Mouse (Mus musculus) heart, embryonic 11.5 days (tissue): ENCODE data around the gene Lrwd1. TPM values are rescaled to one million over a fixed set of nuclear protein-coding genes. Genes with fewer than 3 reads are reported as not detected.

Experiments used
- ATAC-seq: fragments of 200-750 bp; cut with Nextera tagmentation; replicated peaks from 2 replicates; pipeline ENCODE4 v1.8.0; 2017; ENCODE audit warnings: moderate library complexity; ENCODE audit not compliant: insufficient number of reproducible peaks, low FRiP score, low TSS enrichment
- H3K27ac ChIP-seq: fragments of 300-500 bp; sonication (generic); 2 replicates; pipeline ENCODE4 v1.5.1; 2014; ENCODE audit warnings: mild to moderate bottlenecking, low read depth, low read length
- H3K27me3 ChIP-seq: fragments of 300-500 bp; sonication (generic); 2 replicates; pipeline ENCODE4 v1.6.1; 2014; ENCODE audit warnings: mild to moderate bottlenecking, low read length, mixed read lengths; ENCODE audit not compliant: control insufficient read depth, insufficient read depth
- H3K36me3 ChIP-seq: fragments of 300-500 bp; sonication (generic); 2 replicates; pipeline ENCODE4 v1.6.1; 2014; ENCODE audit warnings: mild to moderate bottlenecking, low read length, moderate library complexity, mixed read lengths; ENCODE audit not compliant: control insufficient read depth, insufficient read depth
- H3K4me1 ChIP-seq: fragments of 300-500 bp; sonication (generic); 2 replicates; pipeline ENCODE4 v1.6.1; 2014; ENCODE audit warnings: low read length; ENCODE audit not compliant: control insufficient read depth, insufficient read depth
- H3K4me2 ChIP-seq: fragments of 300-500 bp; sonication (generic); 2 replicates; pipeline ENCODE4 v1.6.1; 2014; ENCODE audit warnings: mild to moderate bottlenecking, moderate library complexity
- H3K4me3 ChIP-seq: fragments of 300-500 bp; sonication (generic); 2 replicates; pipeline ENCODE4 v1.5.1; 2014; ENCODE audit warnings: low read depth, low read length
- H3K9ac ChIP-seq: fragments of 300-500 bp; sonication (generic); 2 replicates; pipeline ENCODE4 v1.6.1; 2014; ENCODE audit warnings: mild to moderate bottlenecking, low read depth, low read length, moderate library complexity
- H3K9me3 ChIP-seq: fragments of 300-500 bp; sonication (generic); replicated peaks from 2 replicates; pipeline ENCODE4 v1.6.1; 2016; ENCODE audit warnings: low read length; ENCODE audit not compliant: control insufficient read depth
- WGBS: fragments of 180-500 bp; shearing (Covaris S2); extraction: QIAGEN DNeasy Blood & Tissue Kit; methylation state at CpG from one replicate; pipeline ENCODE4 v1.1.7; 2014; ENCODE audit not compliant: insufficient replicate concordance; 5-methylcytosine and 5-hydroxymethylcytosine counted together
- polyA plus RNA-seq: library from polyadenylated mRNA; unstranded; fragments of >200 nt; fragmentation: Nextera tagmentation; extraction: Ambion mirVana; gene quantifications from 2 replicates; pipeline ENCODE4 v1.2.1, GENCODE M21; 2014

The Lrwd1 gene
- polyA plus RNA-seq, 1 experiment from 2014 or later: 22.6 TPM

GRCm38 (mm10) chr5:136171363-136172341 is 35.8 kb upstream of the Lrwd1 start:
- H3K9ac ChIP-seq: no peak overlapping the region
- WGBS: 35% methylated on average over 17 of the region's 17 CpGs

GRCm38 (mm10) chr5:136170512-136171362 is 34.9 kb upstream of the Lrwd1 start, which contains the start of gene Orai2:
Gene Orai2, minus strand, starts transcription at chr5:136170713.
- H3K4me2 ChIP-seq: peak within 1 kb of the TSS; percentile 96
- H3K4me1 ChIP-seq: peaks cover 9% of the 10 kb centered on the region
- H3K9me3 ChIP-seq: no peaks in the 10 kb centered on the region
- H3K4me3 ChIP-seq: peak within 1 kb of the TSS; percentile 52
- no peak within 1 kb of the TSS for H3K27ac ChIP-seq
- peak within 1 kb of the TSS; percentile 57 for H3K9ac ChIP-seq
- no peaks in the 10 kb centered on the region; the same call in 1 of the 2 replicates for H3K27me3 ChIP-seq
- peak; percentile 76 for ATAC-seq
- WGBS: 7% methylated on average over 49 of the region's 49 CpGs
- H3K36me3 ChIP-seq: 0 out of 2 replicates have a peak, but pooled peaks cover 3% of the 10 kb centered on the region

More at GRCm38 (mm10) chr5:136171363-136172341, 35.8 kb upstream of the Lrwd1 start:
- H3K27ac ChIP-seq: no peak overlapping the region
- H3K4me2 ChIP-seq: peak overlapping the region; percentile 96
- no peak for ATAC-seq
- 0 out of 2 replicates have a peak, but pooled peaks cover 3% of the 10 kb centered on the region for H3K36me3 ChIP-seq
- no peaks in the 10 kb centered on the region for H3K9me3 ChIP-seq
- peaks cover 9% of the 10 kb centered on the region for H3K4me1 ChIP-seq
- H3K27me3 ChIP-seq: no peaks in the 10 kb centered on the region; the same call in 1 of the 2 replicates
- H3K4me3 ChIP-seq: peak overlapping the region; percentile 52

- Histone ChIP-seq H3K36me3 (0 out of 2 replicates have a peak, but pooled peaks cover 3% of the 10 kb centered on the region), H3K4me3 (peak overlapping the region; percentile 52), H3K9ac (peak overlapping the region; percentile 57), H3K4me2 (peak overlapping the region; percentile 96), H3K4me1 (peaks cover 9% of the 10 kb centered on the region), H3K27ac (no peak overlapping the region), H3K27me3 (no peaks in the 10 kb centered on the region; the same call in 1 of the 2 replicates), H3K9me3 (no peaks in the 10 kb centered on the region)
- WGBS: 14% methylated on average over 15 of the region's 15 CpGs
- ATAC-seq: no peak; the same call in none of the 2 replicates
These were observed 34.0 kb upstream of the Lrwd1 start for GRCm38 (mm10) chr5:136169626-136170511.

GRCm38 (mm10) chr5:136168071-136168470 is 32.2 kb upstream of the Lrwd1 start:
- no peak overlapping the region for H3K27ac ChIP-seq
- no peak overlapping the region for H3K9ac ChIP-seq
- 91% methylated on average over 3 of the region's 3 CpGs for WGBS
- no peak overlapping the region for H3K4me3 ChIP-seq
- ATAC-seq: no peak
- peaks cover 9% of the 10 kb centered on the region for H3K4me1 ChIP-seq
- H3K36me3 ChIP-seq: 0 out of 2 replicates have a peak, but pooled peaks cover 3% of the 10 kb centered on the region
- no peaks in the 10 kb centered on the region; the same call in 1 of the 2 replicates for H3K27me3 ChIP-seq
- H3K9me3 ChIP-seq: no peaks in the 10 kb centered on the region
- H3K4me2 ChIP-seq: no peak overlapping the region

- no peaks in the 10 kb centered on the region for H3K9me3 ChIP-seq
- no peak overlapping the region for H3K4me2 ChIP-seq
- no peak overlapping the region for H3K4me3 ChIP-seq
- H3K27ac ChIP-seq: no peak overlapping the region
- no peak overlapping the region for H3K9ac ChIP-seq
- peaks cover 9% of the 10 kb centered on the region for H3K4me1 ChIP-seq
- H3K36me3 ChIP-seq: 0 out of 2 replicates have a peak, but pooled peaks cover 3% of the 10 kb centered on the region
- 84% methylated on average over 4 of the region's 4 CpGs for WGBS
- no peak for ATAC-seq
- H3K27me3 ChIP-seq: no peaks in the 10 kb centered on the region; the same call in 1 of the 2 replicates
These were observed 31.4 kb upstream of the Lrwd1 start for GRCm38 (mm10) chr5:136167296-136167695.

- Histone ChIP-seq H3K4me2 (no peak overlapping the region), H3K27me3 (no peaks in the 10 kb centered on the region), H3K27ac (no peak overlapping the region), H3K4me1 (no peaks in the 10 kb centered on the region), H3K36me3 (0 out of 2 replicates have a peak, but pooled peaks cover 3% of the 10 kb centered on the region), H3K9ac (no peak overlapping the region), H3K9me3 (no peaks in the 10 kb centered on the region), H3K4me3 (no peak overlapping the region)
- no peak for ATAC-seq
- WGBS: 73% methylated on average over 8 of the region's 8 CpGs
These were observed 29.4 kb upstream of the Lrwd1 start for GRCm38 (mm10) chr5:136165246-136165645.

GRCm38 (mm10) chr5:136163807-136164474 is 28.1 kb upstream of the Lrwd1 start:
- Histone ChIP-seq H3K4me3 (no peak overlapping the region), H3K4me2 (no peak overlapping the region), H3K4me1 (no peaks in the 10 kb centered on the region), H3K27ac (no peak overlapping the region), H3K9ac (no peak overlapping the region), H3K9me3 (no peaks in the 10 kb centered on the region), H3K27me3 (no peaks in the 10 kb centered on the region), H3K36me3 (0 out of 2 replicates have a peak, but pooled peaks cover 3% of the 10 kb centered on the region)
- 88% methylated on average over 11 of the region's 11 CpGs for WGBS
- ATAC-seq: no peak
